Mouse (Mus musculus): ENCODE measurements around the gene Grn.

- TF ChIP-seq CTCF (IDR thresholded peaks at IDR 0.05; ENCODE audit: low read depth) = no peak
- no peak for TF ChIP-seq EP300 (IDR thresholded peaks at IDR 0.05; ENCODE audit: low read depth)
Measured at GRCm38 (mm10) chr11:102442089-102442488, 12.0 kb downstream of the Grn start.
